Mouse (Mus musculus): ENCODE results near the gene Dip2c. TPM values are rescaled to one million over a fixed set of nuclear protein-coding genes. Genes with fewer than 3 reads are reported as not detected.
A peak's percentile ranks its signal among the peaks of the same experiment; 100 is the strongest.

Dip2c gene
- total RNA-seq, 2 experiments from 2014 or later: 73.4 to 74.0 TPM

- DNase-seq (ENCODE audit: low spot score in 2 of 2): no peak
- intact Hi-C loops (cut with DNase I): no loop called here
Measured at GRCm38 (mm10) chr13:9632684-9633083, 356.4 kb downstream of the Dip2c start.

DNA sequence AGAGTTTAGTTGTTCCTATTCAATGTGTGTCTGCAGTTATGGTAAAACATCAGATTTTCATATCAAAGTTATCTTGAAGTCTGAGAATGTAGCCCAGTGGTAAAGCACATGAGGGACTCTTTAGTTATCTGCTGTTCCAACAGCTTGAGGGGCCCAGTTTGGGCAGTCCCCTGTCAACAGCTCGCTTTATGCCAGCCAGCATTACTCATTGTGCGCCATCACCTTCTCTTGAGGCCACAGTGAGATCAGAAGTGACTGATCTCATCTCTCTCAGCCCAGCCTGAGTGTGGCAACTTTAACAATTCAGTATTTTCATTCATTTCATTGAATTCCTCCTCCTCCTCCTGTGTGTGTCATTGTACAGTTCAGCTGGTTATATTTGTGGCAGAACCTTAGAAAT is 359.6 kb downstream of the Dip2c start:
- intact Hi-C loops (cut with DNase I): no loop called here
- no peak for DNase-seq (ENCODE audit: low spot score in 2 of 2)

- intact Hi-C loops (cut with DNase I): no loop called here
- DNase-seq (ENCODE audit: low spot score in 2 of 2): peak in 1 of 2 experiments; percentile 19
Measured at GRCm38 (mm10) chr13:9636505-9636904, 360.2 kb downstream of the Dip2c start.

DNA sequence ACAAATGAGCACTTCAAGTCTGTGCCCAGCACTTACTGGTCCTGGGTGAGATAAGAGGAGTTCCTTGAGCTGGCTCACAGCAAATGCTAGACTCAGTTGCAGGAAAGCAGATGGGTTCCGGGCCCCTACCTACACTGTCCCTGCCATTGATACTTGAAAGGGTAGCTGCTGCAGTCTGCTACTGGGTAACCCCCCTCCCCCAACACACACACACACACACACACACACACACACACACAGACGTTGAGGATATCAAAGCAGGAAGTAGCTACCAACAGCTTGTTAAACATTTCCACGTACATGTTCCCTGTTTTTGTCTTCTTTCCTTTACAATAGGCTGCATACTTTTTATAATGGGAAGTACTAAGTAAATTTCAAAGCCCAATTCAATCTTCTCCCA is 361.6 kb downstream of the Dip2c start:
- intact Hi-C loops (cut with DNase I): no loop called here
- no peak for DNase-seq (ENCODE audit: low spot score in 2 of 2)

GRCm38 (mm10) chr13:9648716-9649115 is 372.4 kb downstream of the Dip2c start:
- intact Hi-C loops (cut with DNase I): no loop called here
- no peak for DNase-seq (ENCODE audit: low spot score in 2 of 2)

DNA sequence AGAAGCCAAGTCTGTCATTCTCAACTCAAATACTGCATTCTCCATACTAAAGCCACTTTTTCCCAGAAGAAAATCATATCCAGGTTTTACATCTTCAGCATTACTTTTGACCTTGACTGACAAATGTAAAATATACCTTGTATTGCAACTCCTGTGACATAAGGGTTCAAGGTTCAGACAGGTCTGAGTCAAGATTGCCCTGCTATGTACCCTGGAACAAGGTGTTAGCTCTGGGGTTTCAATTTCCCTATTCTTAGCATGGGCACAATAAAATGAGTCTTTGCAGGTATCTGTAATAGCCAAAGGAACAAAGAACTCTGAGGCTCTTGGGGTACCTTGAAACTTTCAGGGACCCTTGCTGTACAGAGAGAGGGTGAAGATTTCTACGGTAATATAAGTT is 373.6 kb downstream of the Dip2c start:
- no peak for DNase-seq (ENCODE audit: low spot score in 2 of 2)
- intact Hi-C loops (cut with DNase I): no loop called here

GRCm38 (mm10) chr13:9650580-9650979 is 374.3 kb downstream of the Dip2c start:
- no peak for DNase-seq (ENCODE audit: low spot score in 2 of 2)
- intact Hi-C loops (cut with DNase I): no loop called here

DNA sequence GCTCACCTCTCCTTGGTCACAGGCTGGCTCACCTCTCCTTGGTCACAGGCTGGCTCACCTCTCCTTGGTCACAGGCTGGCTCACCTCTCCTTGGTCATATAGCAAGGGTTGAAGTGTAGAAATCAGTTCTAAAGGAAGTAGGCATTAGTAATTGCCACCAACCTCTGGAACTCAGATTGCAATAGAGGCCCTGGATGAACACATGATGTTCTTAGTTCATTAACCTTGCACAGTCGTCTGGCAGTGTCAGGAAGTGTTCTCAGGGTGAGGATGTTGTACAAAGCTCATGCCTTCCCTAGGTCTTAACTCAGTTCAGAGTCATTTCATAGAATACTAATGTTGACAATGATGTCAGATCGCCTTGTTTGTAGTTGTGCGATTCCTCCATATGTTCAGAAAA is 376.7 kb downstream of the Dip2c start:
- intact Hi-C loops (cut with DNase I): no loop called here
- no peak for DNase-seq (ENCODE audit: low spot score in 2 of 2)

- no peak for DNase-seq (ENCODE audit: low spot score in 2 of 2)
- intact Hi-C loops (cut with DNase I): no loop called here
Measured at GRCm38 (mm10) chr13:9656613-9657012, 380.3 kb downstream of the Dip2c start.

- DNase-seq (ENCODE audit: low spot score in 2 of 2): no peak
- intact Hi-C loops (cut with DNase I): no loop called here
Measured at GRCm38 (mm10) chr13:9660711-9661110, 384.4 kb downstream of the Dip2c start.

- intact Hi-C loops (cut with DNase I): no loop called here
- peak in 1 of 2 experiments; percentile 63 for DNase-seq (ENCODE audit: low spot score in 2 of 2)
Measured at GRCm38 (mm10) chr13:9663593-9663992, 387.3 kb downstream of the Dip2c start.

GRCm38 (mm10) chr13:9667954-9668496 is 391.7 kb downstream of the Dip2c start:
- intact Hi-C loops (cut with DNase I): no loop called here
- DNase-seq (ENCODE audit: low spot score in 2 of 2): no peak

DNA sequence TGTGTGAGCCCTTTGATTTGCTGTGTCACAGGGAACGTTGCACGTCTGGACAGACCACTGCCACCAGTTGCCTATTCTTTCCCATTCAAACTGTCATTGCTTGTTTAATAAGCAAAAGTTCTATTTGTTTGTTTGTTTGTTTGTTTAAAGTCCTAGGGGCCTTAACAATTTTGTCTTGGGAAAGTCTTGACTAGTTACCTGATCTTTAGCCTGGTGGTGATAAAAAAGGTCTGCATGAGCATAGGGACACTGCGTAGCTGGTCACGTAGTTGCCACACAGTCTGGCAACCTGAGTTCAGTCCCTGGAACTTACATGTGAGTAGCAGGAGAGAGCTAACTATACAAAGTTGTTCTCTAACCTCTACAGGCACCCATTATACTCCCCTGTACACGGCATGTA is 392.9 kb downstream of the Dip2c start:
- DNase-seq (ENCODE audit: low spot score in 2 of 2): no peak
- intact Hi-C loops (cut with DNase I): no loop called here

- no peak for DNase-seq (ENCODE audit: low spot score in 2 of 2)
- intact Hi-C loops (cut with DNase I): no loop called here
Measured at GRCm38 (mm10) chr13:9674126-9674525, 397.8 kb downstream of the Dip2c start.

DNA sequence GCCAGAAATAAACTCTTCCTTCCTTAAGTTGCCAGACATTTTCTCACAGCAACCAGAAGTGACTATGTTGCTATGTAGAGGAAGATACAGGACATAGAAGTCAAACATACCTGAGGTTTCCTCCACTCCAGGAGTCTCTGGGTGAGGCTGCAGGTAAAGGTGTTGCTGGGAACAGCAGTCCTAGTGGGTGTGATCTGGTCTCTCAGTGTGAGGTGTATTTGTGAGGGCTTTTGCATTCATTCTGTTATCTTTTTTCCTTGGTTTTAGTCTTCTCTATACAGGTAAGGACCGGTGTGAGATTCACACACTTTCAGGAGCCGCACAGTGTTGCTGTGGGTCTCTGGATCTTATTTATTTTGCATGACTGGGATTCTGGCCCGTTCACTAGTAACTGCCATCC is 405.2 kb downstream of the Dip2c start:
- intact Hi-C loops (cut with DNase I): no loop called here
- DNase-seq (ENCODE audit: low spot score in 2 of 2): no peak

- no peak for DNase-seq (ENCODE audit: low spot score in 2 of 2)
- intact Hi-C loops (cut with DNase I): no loop called here
Measured at GRCm38 (mm10) chr13:9683280-9683679, 407.0 kb downstream of the Dip2c start.

GRCm38 (mm10) chr13:9684153-9684923 is 408.0 kb downstream of the Dip2c start:
- no peak for DNase-seq (ENCODE audit: low spot score in 2 of 2)
- intact Hi-C loops (cut with DNase I): no loop called here

GRCm38 (mm10) chr13:9686261-9686660 is 409.9 kb downstream of the Dip2c start:
- intact Hi-C loops (cut with DNase I): no loop called here
- DNase-seq (ENCODE audit: low spot score in 2 of 2): no peak

DNA sequence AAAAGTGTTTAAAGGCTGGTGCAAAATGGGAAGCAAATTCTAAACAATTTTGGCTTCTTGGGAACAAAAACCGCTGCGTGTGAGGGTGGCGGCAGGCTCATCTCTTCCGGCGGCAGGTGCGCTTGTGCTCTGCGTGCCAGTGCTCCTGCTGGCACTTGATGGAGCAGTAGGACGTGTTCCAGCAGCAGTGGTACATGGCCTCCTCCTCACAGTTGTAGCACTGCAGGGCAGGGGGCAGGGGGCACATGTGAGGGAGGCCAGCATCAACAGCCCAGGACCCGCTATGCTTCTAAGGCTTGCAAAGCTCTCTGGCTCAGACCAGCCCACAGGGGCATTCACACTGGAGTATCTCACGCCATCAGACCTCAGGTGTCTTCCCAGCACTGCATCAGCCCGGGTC is 410.4 kb downstream of the Dip2c start:
- intact Hi-C loops (cut with DNase I): no loop called here
- DNase-seq (ENCODE audit: low spot score in 2 of 2): no peak

DNA sequence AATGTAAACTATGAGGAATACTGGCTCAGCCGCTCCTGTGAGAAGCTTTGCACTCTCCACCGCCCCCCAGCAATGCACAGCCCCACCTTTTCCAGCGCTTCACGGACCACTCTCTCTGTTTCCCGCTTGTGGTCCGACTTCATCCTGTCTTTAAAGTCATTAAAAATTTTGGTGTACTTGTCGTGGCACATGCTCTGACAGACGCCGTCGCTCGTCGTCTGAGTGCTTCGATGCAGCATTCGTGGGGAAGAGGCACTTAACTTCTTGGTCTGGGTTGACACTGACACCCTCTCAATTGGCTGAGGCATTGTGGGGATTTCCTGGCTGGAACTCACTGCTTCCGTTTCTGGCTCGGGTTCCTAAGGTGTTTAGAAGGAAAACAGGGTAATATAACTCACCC is 413.0 kb downstream of the Dip2c start:
- no peak for DNase-seq (ENCODE audit: low spot score in 2 of 2)
- intact Hi-C loops (cut with DNase I): no loop called here

DNA sequence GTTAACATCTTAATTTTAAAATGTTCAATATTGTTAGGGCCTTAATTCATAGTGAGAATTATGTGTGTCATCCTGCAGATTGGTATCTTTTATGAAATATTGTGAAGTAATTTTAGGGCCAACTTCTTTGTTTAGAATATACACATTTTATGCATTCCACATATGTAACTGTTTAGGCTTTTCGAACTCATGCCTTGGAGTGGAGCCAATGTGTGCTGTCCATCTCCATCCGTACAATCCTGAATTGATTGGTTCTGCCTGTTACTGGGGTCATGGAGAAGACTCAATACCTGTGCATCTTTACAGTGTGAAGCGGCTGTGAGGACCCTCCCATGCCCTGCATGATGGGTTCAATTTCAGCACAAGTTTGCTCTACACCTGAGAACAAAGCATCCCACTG is 416.5 kb downstream of the Dip2c start:
- DNase-seq (ENCODE audit: low spot score in 2 of 2): no peak
- intact Hi-C loops (cut with DNase I): no loop called here

DNA sequence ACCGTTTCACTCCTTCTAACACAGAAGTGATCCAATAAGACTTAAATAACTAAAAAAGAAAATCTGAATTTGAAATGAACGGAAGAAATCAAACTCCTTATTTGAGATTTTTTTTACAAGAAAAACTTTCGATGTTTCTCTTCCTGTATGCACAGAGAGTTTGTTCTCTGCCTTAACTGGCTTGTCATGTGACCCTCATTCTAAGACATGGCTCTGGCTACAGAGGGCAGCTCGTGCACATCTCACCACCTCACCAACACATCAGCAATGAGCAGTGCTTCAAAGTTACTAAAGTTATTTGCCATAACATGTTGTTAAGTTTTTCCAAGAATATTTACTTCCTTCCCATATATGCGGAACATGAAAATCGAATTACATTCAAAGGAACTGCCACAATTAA is 418.3 kb downstream of the Dip2c start:
- intact Hi-C loops (cut with DNase I): no loop called here
- DNase-seq (ENCODE audit: low spot score in 2 of 2): no peak

All from left cerebral cortex, postnatal 25 days (tissue).